Mouse (Mus musculus) myocyte (in vitro differentiated cells): Measurements from ENCODE around the gene Stmn3.

Source experiments
- CEBPB ChIP-seq: IDR thresholded peaks from 2 replicates; pipeline ENCODE4 v1.6.1; 2011; ENCODE audit warnings: mild to moderate bottlenecking, moderate library complexity; ENCODE audit not compliant: poor library complexity, insufficient read depth, severe bottlenecking
- MAX ChIP-seq: IDR thresholded peaks from one replicate; pipeline ENCODE4 v1.6.1; 2011; ENCODE audit warnings: low read depth, mild to moderate bottlenecking, control low read depth
- POLR2A ChIP-seq: IDR thresholded peaks from one replicate; pipeline ENCODE4 v1.6.1; 2011; ENCODE audit warnings: low read depth, mild to moderate bottlenecking, control low read depth, moderate library complexity; ENCODE audit not compliant: insufficient read length
- SRF ChIP-seq: IDR thresholded peaks from one replicate; pipeline ENCODE4 v1.6.1; 2011; ENCODE audit warnings: low read depth; ENCODE audit not compliant: control insufficient read depth, insufficient read length
- TCF12 ChIP-seq: IDR thresholded peaks from one replicate; pipeline ENCODE4 v1.6.1; 2011; ENCODE audit warnings: mild to moderate bottlenecking, control low read depth; ENCODE audit not compliant: poor library complexity, insufficient read depth, severe bottlenecking
- TCF3 ChIP-seq: IDR thresholded peaks from one replicate; pipeline ENCODE4 v1.6.1; 2011; ENCODE audit warnings: low read depth, control low read depth; ENCODE audit not compliant: insufficient read length
- USF1 ChIP-seq: IDR thresholded peaks from one replicate; pipeline ENCODE4 v1.6.1; 2011; ENCODE audit warnings: low read depth, mild to moderate bottlenecking, control low read depth, moderate library complexity

DNA sequence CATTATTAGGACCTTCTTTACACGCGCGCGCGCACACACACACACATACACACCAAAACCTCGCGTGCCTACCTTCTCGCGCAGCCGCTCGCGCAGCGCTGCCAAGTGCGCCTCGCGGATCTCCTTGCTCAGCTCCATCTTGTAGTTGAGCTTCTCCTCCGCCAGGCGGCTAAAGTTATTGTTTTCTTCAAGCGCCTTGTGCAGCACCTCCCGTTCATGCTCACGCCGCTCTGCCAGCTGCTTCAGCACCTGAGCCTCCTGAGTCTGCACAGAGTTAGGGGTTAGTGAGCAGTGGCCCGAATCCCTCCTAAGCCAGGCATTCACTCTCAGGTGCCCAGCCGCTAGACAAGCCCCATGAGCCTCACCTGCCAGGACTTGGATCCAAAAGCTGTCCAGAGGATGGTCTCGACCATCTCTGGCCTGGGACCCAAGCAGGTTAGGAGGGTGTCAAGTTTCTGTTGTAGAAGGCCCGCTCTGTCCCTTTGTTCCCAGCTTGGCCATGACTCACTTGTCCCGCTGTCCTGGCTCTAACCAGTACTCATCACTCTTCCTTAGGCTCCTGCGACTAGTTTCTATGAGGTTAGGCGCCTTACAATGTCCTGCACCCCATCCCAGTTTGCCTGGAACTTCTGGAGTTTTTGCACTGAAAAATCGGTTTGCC lies 7.0 kb downstream of the Stmn3 start:
- no peak for TF ChIP-seq CEBPB
- TF ChIP-seq POLR2A, result no peak
- TF ChIP-seq MAX, result no peak
- TF ChIP-seq SRF, result no peak
- TF ChIP-seq TCF12, result no peak
- no peak for TF ChIP-seq USF1
- TF ChIP-seq TCF3, result no peak
